Mouse (Mus musculus): ENCODE data around the gene Fam78b. TPM values are rescaled to one million over a fixed set of nuclear protein-coding genes. Genes with fewer than 3 reads are reported as not detected.

Fam78b gene
- total and polyA plus RNA-seq, 2 experiments from 2014 or later = 8.2 to 20.2 TPM

DNA sequence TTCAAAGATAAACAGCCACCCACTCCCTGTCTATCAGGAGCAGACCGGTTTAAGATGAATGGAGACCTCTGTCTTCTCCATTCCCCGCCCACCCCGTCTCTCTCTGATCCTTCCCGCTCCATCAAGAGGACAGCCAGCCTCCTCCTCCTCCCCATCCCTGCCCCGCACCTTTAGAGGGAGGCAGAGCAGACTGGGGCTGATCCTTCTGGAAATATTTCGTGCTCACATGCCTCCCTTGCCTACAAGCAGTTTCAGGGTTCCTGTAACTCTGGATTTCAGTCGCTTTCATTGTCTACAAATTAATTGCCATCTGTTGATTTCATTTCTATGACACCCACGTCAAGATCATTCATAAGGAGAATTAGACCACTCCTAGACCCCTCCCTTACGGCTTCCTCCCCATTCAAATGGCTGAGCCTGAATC is 20.8 kb downstream of the Fam78b start:
- DNase-seq (ENCODE audit: low spot score) (no peak), ATAC-seq (ENCODE audit: low FRiP score) (no peak)
- WGBS = 57% methylated on average over 9 of the region's 9 CpGs
- Histone ChIP-seq H3K4me1 (ENCODE audit: insufficient read depth, low read length) (no peaks in the 10 kb centered on the region), H3K4me3 (ENCODE audit: low read depth, low read length) (no peak overlapping the region), H3K36me3 (ENCODE audit: insufficient read depth, low read length) (no peaks in the 10 kb centered on the region), H3K9ac (replicated peaks; ENCODE audit: low read length, poor library complexity, severe bottlenecking) (no peak overlapping the region), H3K4me2 (ENCODE audit: low read depth, low read length, poor library complexity, severe bottlenecking) (no peak overlapping the region), H3K27me3 (ENCODE audit: insufficient read depth, low read length) (no peaks in the 10 kb centered on the region), H3K9me3 (ENCODE audit: low read length) (no peaks in the 10 kb centered on the region), H3K27ac (ENCODE audit: low read depth, low read length) (no peak overlapping the region)
- TF ChIP-seq CTCF (IDR thresholded peaks at IDR 0.05) = no peak

DNA sequence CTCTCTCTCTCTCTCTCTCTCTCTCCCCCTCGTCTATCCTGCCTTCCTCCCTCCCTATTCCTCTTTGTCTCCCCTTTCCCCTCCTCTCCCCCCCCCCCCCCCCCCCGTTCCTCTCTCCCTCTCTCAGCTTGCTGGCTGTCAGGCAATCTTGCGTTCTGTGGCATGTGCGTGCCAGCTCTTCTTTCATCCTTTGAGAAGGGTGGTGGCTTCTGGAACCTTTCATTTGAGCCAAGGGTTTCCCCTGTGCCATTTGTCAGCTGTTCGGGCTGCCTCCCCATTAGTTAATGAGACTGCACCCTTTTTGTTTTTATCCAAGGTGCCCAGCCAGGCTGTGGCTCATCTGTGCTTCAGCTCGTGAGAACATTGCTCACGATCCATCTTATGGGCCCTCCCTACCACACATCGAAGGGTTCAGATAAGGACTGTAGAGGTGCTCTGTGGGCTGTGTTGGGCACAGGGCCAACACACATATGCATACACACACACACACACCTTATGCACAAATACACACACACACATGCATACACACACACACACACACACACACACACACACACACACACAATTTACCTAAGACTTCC is 21.4 kb downstream of the Fam78b start:
- WGBS = 52% methylated on average over 8 of the region's 8 CpGs
- peak; percentile 36 for DNase-seq (ENCODE audit: low spot score)

DNA sequence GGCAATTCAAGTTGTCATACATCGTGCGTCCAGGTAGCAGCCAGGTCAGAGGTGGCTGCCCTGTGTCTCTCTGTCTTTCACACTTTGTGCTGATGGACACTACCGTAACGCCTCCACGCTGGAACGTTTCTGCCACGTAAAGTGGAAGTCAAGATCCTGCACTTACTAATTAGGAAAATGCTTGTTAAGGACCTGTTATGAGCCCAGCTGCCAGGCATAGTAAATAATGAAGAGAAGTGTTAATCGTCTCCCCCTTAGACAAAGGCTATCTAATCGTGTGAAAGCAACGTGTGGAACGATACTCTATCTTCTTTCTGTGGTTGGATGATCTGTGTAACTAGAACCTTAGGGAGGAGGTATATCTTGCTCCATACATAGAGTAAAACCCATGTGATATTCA is 22.6 kb downstream of the Fam78b start:
- H3K27me3 ChIP-seq (ENCODE audit: insufficient read depth, low read length) = no peaks in the 10 kb centered on the region
- no peak overlapping the region for H3K4me3 ChIP-seq (ENCODE audit: low read depth, low read length)
- no peaks in the 10 kb centered on the region for H3K36me3 ChIP-seq (ENCODE audit: insufficient read depth, low read length)
- no peaks in the 10 kb centered on the region for H3K9me3 ChIP-seq (ENCODE audit: low read length)
- no peak for DNase-seq (ENCODE audit: low spot score)
- H3K27ac ChIP-seq (ENCODE audit: low read depth, low read length) = no peak overlapping the region
- 90% methylated on average over 11 of the region's 11 CpGs for WGBS
- H3K9ac ChIP-seq (replicated peaks; ENCODE audit: low read length, poor library complexity, severe bottlenecking) = no peak overlapping the region
- no peaks in the 10 kb centered on the region for H3K4me1 ChIP-seq (ENCODE audit: insufficient read depth, low read length)
- TF ChIP-seq CTCF (IDR thresholded peaks at IDR 0.05) = no peak
- ATAC-seq (ENCODE audit: low FRiP score) = no peak
- no peak overlapping the region for H3K4me2 ChIP-seq (ENCODE audit: low read depth, low read length, poor library complexity, severe bottlenecking)

More for the DNA sequence above, 21.4 kb downstream of the Fam78b start:
- Histone ChIP-seq H3K27me3 (ENCODE audit: insufficient read depth, low read length) (no peaks in the 10 kb centered on the region), H3K4me1 (ENCODE audit: insufficient read depth, low read length) (no peaks in the 10 kb centered on the region), H3K27ac (ENCODE audit: low read depth, low read length) (no peak overlapping the region), H3K9me3 (ENCODE audit: low read length) (no peaks in the 10 kb centered on the region), H3K4me3 (ENCODE audit: low read depth, low read length) (no peak overlapping the region), H3K4me2 (ENCODE audit: low read depth, low read length, poor library complexity, severe bottlenecking) (no peak overlapping the region), H3K9ac (replicated peaks; ENCODE audit: low read length, poor library complexity, severe bottlenecking) (no peak overlapping the region), H3K36me3 (ENCODE audit: insufficient read depth, low read length) (no peaks in the 10 kb centered on the region)
- ATAC-seq (ENCODE audit: low FRiP score) = no peak
- TF ChIP-seq CTCF (IDR thresholded peaks at IDR 0.05) = no peak

DNA sequence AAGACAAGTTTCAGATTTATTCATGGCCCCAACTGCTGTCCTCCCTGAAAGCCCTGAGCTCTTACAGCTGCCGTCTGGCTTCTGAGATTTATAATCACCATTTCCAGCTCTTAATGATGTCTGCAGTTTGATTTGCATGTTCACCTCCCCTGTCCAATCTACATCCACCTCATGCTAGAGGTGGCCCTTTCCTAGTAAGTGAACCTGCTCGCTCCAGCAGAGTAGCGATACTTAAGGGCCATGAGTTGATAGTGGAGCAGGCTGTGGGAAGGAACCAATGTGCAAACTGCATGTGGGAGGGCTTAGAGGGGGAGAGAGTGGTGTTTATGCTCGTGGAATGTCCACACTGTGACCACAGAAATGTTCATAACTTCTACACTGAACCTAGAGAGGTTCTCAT is 23.7 kb downstream of the Fam78b start:
- H3K36me3 ChIP-seq (ENCODE audit: insufficient read depth, low read length) = no peaks in the 10 kb centered on the region
- H3K27ac ChIP-seq (ENCODE audit: low read depth, low read length) = no peak overlapping the region
- no peak for TF ChIP-seq CTCF (IDR thresholded peaks at IDR 0.05)
- ATAC-seq (ENCODE audit: low FRiP score) (no peak), DNase-seq (ENCODE audit: low spot score) (no peak)
- H3K4me3 ChIP-seq (ENCODE audit: low read depth, low read length) = no peak overlapping the region
- H3K27me3 ChIP-seq (ENCODE audit: insufficient read depth, low read length) = no peaks in the 10 kb centered on the region
- H3K9ac ChIP-seq (replicated peaks; ENCODE audit: low read length, poor library complexity, severe bottlenecking) = no peak overlapping the region
- WGBS = 78% methylated on average over 4 of the region's 4 CpGs
- no peaks in the 10 kb centered on the region for H3K4me1 ChIP-seq (ENCODE audit: insufficient read depth, low read length)
- H3K9me3 ChIP-seq (ENCODE audit: low read length) = no peaks in the 10 kb centered on the region
- no peak overlapping the region for H3K4me2 ChIP-seq (ENCODE audit: low read depth, low read length, poor library complexity, severe bottlenecking)

DNA sequence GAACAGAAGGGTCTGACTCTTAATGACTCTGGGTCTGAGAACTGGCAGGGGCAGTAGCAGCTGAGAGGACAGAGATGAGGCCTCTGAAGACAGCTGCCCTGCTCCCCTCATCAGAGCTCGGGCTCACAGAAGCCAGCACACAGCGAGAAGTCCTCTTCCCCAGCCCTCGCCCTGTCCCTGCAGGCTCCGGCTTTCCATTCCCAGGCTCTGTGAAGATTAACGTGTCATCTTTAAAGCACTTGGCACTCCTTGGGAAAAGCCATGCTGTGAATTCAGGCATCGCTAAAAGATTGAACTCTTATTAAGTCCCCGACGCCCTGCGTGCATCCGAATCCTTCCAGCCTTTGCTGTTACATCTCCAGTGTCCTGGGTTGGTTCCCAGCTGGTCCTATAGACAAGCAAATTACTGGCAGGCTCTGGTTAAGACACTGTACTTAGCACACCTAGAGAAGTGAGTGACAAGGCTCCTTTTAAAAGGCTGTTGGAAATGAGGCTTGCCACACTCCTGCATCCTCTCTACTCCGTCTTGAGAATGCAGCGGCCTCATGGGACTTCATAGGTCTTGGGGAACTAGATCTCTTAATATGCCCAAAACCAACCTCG is 30.9 kb downstream of the Fam78b start:
- Histone ChIP-seq H3K9ac (replicated peaks; ENCODE audit: low read length, poor library complexity, severe bottlenecking) (no peak overlapping the region), H3K27me3 (ENCODE audit: insufficient read depth, low read length) (no peaks in the 10 kb centered on the region), H3K4me2 (ENCODE audit: low read depth, low read length, poor library complexity, severe bottlenecking) (0 out of 2 replicates have a peak overlapping the region, but pooled peaks have one; percentile 12), H3K9me3 (ENCODE audit: low read length) (no peaks in the 10 kb centered on the region), H3K4me1 (ENCODE audit: insufficient read depth, low read length) (no peaks in the 10 kb centered on the region), H3K4me3 (ENCODE audit: low read depth, low read length) (no peak overlapping the region), H3K27ac (ENCODE audit: low read depth, low read length) (no peak overlapping the region), H3K36me3 (ENCODE audit: insufficient read depth, low read length) (no peaks in the 10 kb centered on the region)
- no peak for TF ChIP-seq CTCF (IDR thresholded peaks at IDR 0.05)
- 24% methylated on average over 13 of the region's 13 CpGs for WGBS
- DNase-seq (ENCODE audit: low spot score) = peak; percentile 66
- ATAC-seq (ENCODE audit: low FRiP score) = peak; percentile 62; the same call in 1 of the 2 replicates

DNA sequence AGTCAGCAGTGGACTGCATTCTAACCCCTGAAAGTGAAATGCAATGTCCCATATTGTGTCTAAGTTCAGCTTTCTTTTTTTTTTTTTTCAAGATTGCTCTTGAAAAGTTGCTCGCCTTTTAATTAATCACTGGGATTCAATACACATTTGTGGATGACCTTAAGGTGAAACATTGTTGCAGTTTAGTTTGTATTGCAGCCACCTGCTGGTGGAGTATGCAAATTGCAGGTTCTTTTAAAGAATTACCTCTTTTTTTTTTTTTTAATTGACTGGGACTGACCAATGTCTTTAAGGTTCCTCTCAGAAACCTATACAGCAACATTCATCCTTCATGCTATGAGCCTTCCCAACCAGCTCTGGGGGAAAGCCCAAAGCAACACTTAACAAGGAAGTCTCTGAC is 33.2 kb downstream of the Fam78b start:
- DNase-seq (ENCODE audit: low spot score) (no peak), ATAC-seq (ENCODE audit: low FRiP score) (no peak)
- Histone ChIP-seq H3K9me3 (ENCODE audit: low read length) (no peaks in the 10 kb centered on the region), H3K27me3 (ENCODE audit: insufficient read depth, low read length) (no peaks in the 10 kb centered on the region), H3K4me1 (ENCODE audit: insufficient read depth, low read length) (peaks cover 6% of the 10 kb centered on the region; the same call in 1 of the 2 replicates), H3K9ac (replicated peaks; ENCODE audit: low read length, poor library complexity, severe bottlenecking) (no peak overlapping the region), H3K27ac (ENCODE audit: low read depth, low read length) (no peak overlapping the region), H3K36me3 (ENCODE audit: insufficient read depth, low read length) (no peaks in the 10 kb centered on the region), H3K4me2 (ENCODE audit: low read depth, low read length, poor library complexity, severe bottlenecking) (no peak overlapping the region), H3K4me3 (ENCODE audit: low read depth, low read length) (no peak overlapping the region)
- TF ChIP-seq CTCF (IDR thresholded peaks at IDR 0.05) = peak; percentile 49
- WGBS = 100% methylated on average over 1 of the region's 1 CpGs

Data from midbrain, postnatal 0 days (tissue).